Mouse (Mus musculus): ENCODE results near the gene Kif3a. TPM values are rescaled to one million over a fixed set of nuclear protein-coding genes. Genes with fewer than 3 reads are reported as not detected.
"Not testable (repeated sequence)": the region's sequence is repeated elsewhere in the genome, so short reads cannot be mapped to it uniquely, and the experiment has no call there.

The Kif3a gene
- polyA plus RNA-seq, 1 experiment = 4.5 TPM

GRCm38 (mm10) chr11:53550714-53551113 is 16.5 kb upstream of the Kif3a start:
- peaks cover 1% of the 10 kb centered on the region; the same call in 1 of the 2 replicates for H3K4me1 ChIP-seq (ENCODE audit: control insufficient read depth, insufficient read depth, low read length)
- H3K4me3 ChIP-seq (replicated peaks; ENCODE audit: control insufficient read depth, low read depth, low read length) = no peak overlapping the region
- H3K27ac ChIP-seq (ENCODE audit: control insufficient read depth, insufficient read depth, low read depth, low read length, poor library complexity) = no peak overlapping the region
- TF ChIP-seq POLR2A (IDR thresholded peaks at IDR 0.05; ENCODE audit: borderline replicate concordance, control insufficient read depth, low read depth, low read length) = no peak
- no peak for TF ChIP-seq CTCF (IDR thresholded peaks at IDR 0.05; ENCODE audit: control insufficient read depth, insufficient read depth, low read length)
- 75% methylated on average over 1 of the region's 1 CpGs for WGBS

GRCm38 (mm10) chr11:53551754-53552153 is 15.4 kb upstream of the Kif3a start:
- Histone ChIP-seq H3K4me3 (replicated peaks; ENCODE audit: control insufficient read depth, low read depth, low read length) (no peak overlapping the region), H3K27ac (ENCODE audit: control insufficient read depth, insufficient read depth, low read depth, low read length, poor library complexity) (no peak overlapping the region), H3K4me1 (ENCODE audit: control insufficient read depth, insufficient read depth, low read length) (peaks cover 1% of the 10 kb centered on the region; the same call in 1 of the 2 replicates)
- TF ChIP-seq POLR2A (IDR thresholded peaks at IDR 0.05; ENCODE audit: borderline replicate concordance, control insufficient read depth, low read depth, low read length) = no peak
- TF ChIP-seq CTCF (IDR thresholded peaks at IDR 0.05; ENCODE audit: control insufficient read depth, insufficient read depth, low read length) = peak; percentile 36; the same call in 1 of the 2 replicates
- 11% methylated on average over 12 of the region's 12 CpGs for WGBS

- 83% methylated on average over 13 of the region's 20 CpGs for WGBS
- H3K4me1 ChIP-seq (ENCODE audit: control insufficient read depth, insufficient read depth, low read length); H3K4me3 ChIP-seq (replicated peaks; ENCODE audit: control insufficient read depth, low read depth, low read length); H3K27ac ChIP-seq (ENCODE audit: control insufficient read depth, insufficient read depth, low read depth, low read length, poor library complexity): not testable (repeated sequence)
Observed at GRCm38 (mm10) chr11:53556529-53556928, 10.7 kb upstream of the Kif3a start.

- not testable (repeated sequence) for H3K27ac ChIP-seq (ENCODE audit: control insufficient read depth, insufficient read depth, low read depth, low read length, poor library complexity); H3K4me3 ChIP-seq (replicated peaks; ENCODE audit: control insufficient read depth, low read depth, low read length); H3K4me1 ChIP-seq (ENCODE audit: control insufficient read depth, insufficient read depth, low read length)
- 78% methylated on average over 2 of the region's 3 CpGs for WGBS
Observed at GRCm38 (mm10) chr11:53557992-53558391, 9.2 kb upstream of the Kif3a start.

- not testable (repeated sequence) for H3K4me3 ChIP-seq (replicated peaks; ENCODE audit: control insufficient read depth, low read depth, low read length); H3K27ac ChIP-seq (ENCODE audit: control insufficient read depth, insufficient read depth, low read depth, low read length, poor library complexity); H3K4me1 ChIP-seq (ENCODE audit: control insufficient read depth, insufficient read depth, low read length)
- 79% methylated on average over 2 of the region's 3 CpGs for WGBS
Observed at GRCm38 (mm10) chr11:53559980-53560379, 7.2 kb upstream of the Kif3a start.

DNA sequence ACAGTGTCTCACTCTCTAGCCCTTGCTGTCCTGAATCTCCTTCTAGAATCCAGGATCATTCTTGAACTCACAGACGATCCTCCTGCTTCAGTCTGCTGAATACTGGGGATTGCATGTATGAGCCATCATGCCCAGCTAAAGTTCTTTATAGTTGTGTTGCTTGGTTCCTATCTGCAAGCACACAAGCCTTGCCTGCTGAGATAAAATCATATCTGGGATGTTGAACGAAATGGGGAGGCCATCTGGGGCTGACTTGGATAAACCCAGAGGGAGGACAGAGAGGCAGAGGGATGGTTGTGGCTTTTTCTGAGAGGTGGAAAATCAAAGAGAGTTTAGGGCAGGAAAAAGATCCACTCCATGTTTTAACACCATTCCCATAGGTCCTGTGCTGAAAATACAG is 5.2 kb upstream of the Kif3a start:
- H3K27ac ChIP-seq (ENCODE audit: control insufficient read depth, insufficient read depth, low read depth, low read length, poor library complexity) = no peak overlapping the region
- no peak overlapping the region for H3K4me3 ChIP-seq (replicated peaks; ENCODE audit: control insufficient read depth, low read depth, low read length)
- WGBS = 59% methylated on average over 2 of the region's 2 CpGs
- TF ChIP-seq POLR2A (IDR thresholded peaks at IDR 0.05; ENCODE audit: borderline replicate concordance, control insufficient read depth, low read depth, low read length) (no peak), CTCF (IDR thresholded peaks at IDR 0.05; ENCODE audit: control insufficient read depth, insufficient read depth, low read length) (no peak)
- H3K4me1 ChIP-seq (ENCODE audit: control insufficient read depth, insufficient read depth, low read length) = no peaks in the 10 kb centered on the region

- no peak overlapping the region for H3K4me3 ChIP-seq (replicated peaks; ENCODE audit: control insufficient read depth, low read depth, low read length)
- H3K4me1 ChIP-seq (ENCODE audit: control insufficient read depth, insufficient read depth, low read length) = no peaks in the 10 kb centered on the region
- no peak for TF ChIP-seq POLR2A (IDR thresholded peaks at IDR 0.05; ENCODE audit: borderline replicate concordance, control insufficient read depth, low read depth, low read length)
- no peak for TF ChIP-seq CTCF (IDR thresholded peaks at IDR 0.05; ENCODE audit: control insufficient read depth, insufficient read depth, low read length)
- 87% methylated on average over 4 of the region's 4 CpGs for WGBS
- H3K27ac ChIP-seq (ENCODE audit: control insufficient read depth, insufficient read depth, low read depth, low read length, poor library complexity) = no peak overlapping the region
Observed at GRCm38 (mm10) chr11:53566646-53567045, 533 bp upstream of the Kif3a start.

DNA sequence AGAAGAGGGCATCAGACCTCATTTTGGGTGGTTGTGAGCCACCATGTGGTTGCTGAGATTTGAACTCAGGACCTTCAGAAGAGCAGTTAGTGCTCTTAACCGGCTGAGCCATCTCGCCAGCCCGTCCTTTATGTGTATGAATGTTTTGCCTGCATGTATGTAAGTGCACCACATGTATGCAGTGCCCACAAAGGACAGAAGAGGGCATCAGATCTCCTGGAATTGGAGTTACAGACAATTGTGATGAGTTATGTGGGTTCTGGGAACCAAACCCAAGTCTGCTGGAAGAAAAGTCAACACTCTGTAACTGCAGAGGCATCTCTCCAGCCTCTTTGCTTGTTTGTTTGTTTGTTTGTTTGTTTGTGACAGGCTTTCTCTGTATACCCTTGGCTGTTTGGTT is 13.4 kb downstream of the Kif3a start:
- no peaks in the 10 kb centered on the region; the same call in 1 of the 2 replicates for H3K4me1 ChIP-seq (ENCODE audit: control insufficient read depth, insufficient read depth, low read length)
- WGBS = 91% methylated on average over 3 of the region's 3 CpGs

DNA sequence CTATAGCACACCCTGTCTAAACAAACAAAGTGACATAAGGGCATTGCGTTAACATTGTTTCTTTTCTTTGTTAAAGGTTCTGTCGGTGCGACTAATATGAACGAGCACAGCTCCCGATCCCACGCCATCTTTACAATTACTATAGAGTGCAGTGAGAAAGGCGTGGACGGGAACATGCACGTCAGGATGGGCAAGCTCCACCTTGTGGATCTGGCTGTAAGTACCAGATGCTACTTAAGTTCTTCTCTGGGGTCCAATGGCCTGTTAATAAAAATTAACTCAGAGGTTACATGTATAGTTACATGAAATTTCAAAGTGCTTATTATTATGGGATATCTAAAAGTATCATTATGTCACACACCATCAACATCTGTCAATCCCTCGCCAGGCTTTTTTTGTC is 16.0 kb downstream of the Kif3a start:
- Histone ChIP-seq H3K4me1 (ENCODE audit: control insufficient read depth, insufficient read depth, low read length) (no peaks in the 10 kb centered on the region; the same call in 1 of the 2 replicates), H3K27ac (ENCODE audit: control insufficient read depth, insufficient read depth, low read depth, low read length, poor library complexity) (no peak overlapping the region), H3K4me3 (replicated peaks; ENCODE audit: control insufficient read depth, low read depth, low read length) (no peak overlapping the region)
- TF ChIP-seq CTCF (IDR thresholded peaks at IDR 0.05; ENCODE audit: control insufficient read depth, insufficient read depth, low read length) = no peak
- no peak for TF ChIP-seq POLR2A (IDR thresholded peaks at IDR 0.05; ENCODE audit: borderline replicate concordance, control insufficient read depth, low read depth, low read length)
- WGBS = 83% methylated on average over 10 of the region's 10 CpGs

More for the DNA sequence above, 13.4 kb downstream of the Kif3a start:
- Histone ChIP-seq H3K27ac (ENCODE audit: control insufficient read depth, insufficient read depth, low read depth, low read length, poor library complexity) (no peak overlapping the region), H3K4me3 (replicated peaks; ENCODE audit: control insufficient read depth, low read depth, low read length) (no peak overlapping the region)
- TF ChIP-seq CTCF (IDR thresholded peaks at IDR 0.05; ENCODE audit: control insufficient read depth, insufficient read depth, low read length) (no peak), POLR2A (IDR thresholded peaks at IDR 0.05; ENCODE audit: borderline replicate concordance, control insufficient read depth, low read depth, low read length) (no peak)

Data from bone marrow, adult 2 months (tissue).